Mouse (Mus musculus) embryonic facial prominence, embryonic 11.5 days (tissue): ENCODE measurements around the gene Alyref. TPM values are rescaled to one million over a fixed set of nuclear protein-coding genes. Genes with fewer than 3 reads are reported as not detected.

ENCODE experiments used
- ATAC-seq: fragments of 200-750 bp; cut with Nextera tagmentation; replicated peaks from 2 replicates; pipeline ENCODE4 v1.8.0; 2017; ENCODE audit warnings: low read depth; ENCODE audit not compliant: insufficient number of reproducible peaks, low FRiP score, low TSS enrichment
- DNase-seq: peaks from one replicate; pipeline ENCODE4 v3.0.0-alpha.2; 2015; ENCODE audit warnings: low spot score
- H3K27ac ChIP-seq: fragments of 300-500 bp; sonication (generic); replicated peaks from 2 replicates; pipeline ENCODE4 v1.5.1; 2014; ENCODE audit warnings: mild to moderate bottlenecking, low read depth, low read length, control low read depth
- H3K27me3 ChIP-seq: fragments of 300-500 bp; sonication (generic); 2 replicates; pipeline ENCODE4 v1.6.1; 2014; ENCODE audit warnings: mild to moderate bottlenecking, low read length, moderate library complexity, mixed read lengths; ENCODE audit not compliant: control insufficient read depth, insufficient read depth
- H3K36me3 ChIP-seq: fragments of 300-500 bp; sonication (generic); replicated peaks from 2 replicates; pipeline ENCODE4 v1.6.1; 2014; ENCODE audit warnings: low read depth, mild to moderate bottlenecking, low read length, moderate library complexity, mixed read lengths; ENCODE audit not compliant: control insufficient read depth, insufficient read depth
- H3K4me1 ChIP-seq: fragments of 300-500 bp; sonication (generic); 2 replicates; pipeline ENCODE4 v1.6.1; 2014; ENCODE audit warnings: low read length, mixed read lengths; ENCODE audit not compliant: control insufficient read depth, insufficient read depth
- H3K4me2 ChIP-seq: fragments of 300-500 bp; sonication (generic); 2 replicates; pipeline ENCODE4 v1.6.1; 2014; ENCODE audit warnings: low read depth, mild to moderate bottlenecking, control low read depth, low read length, moderate library complexity
- H3K4me3 ChIP-seq: fragments of 300-500 bp; sonication (generic); 2 replicates; pipeline ENCODE4 v1.5.1; 2014; ENCODE audit warnings: low read depth, low read length, control low read depth
- H3K9ac ChIP-seq: fragments of 300-500 bp; sonication (generic); replicated peaks from 2 replicates; pipeline ENCODE4 v1.6.1; 2014; ENCODE audit warnings: mild to moderate bottlenecking, control low read depth, low read length
- H3K9me3 ChIP-seq: fragments of 300-500 bp; sonication (generic); replicated peaks from 2 replicates; pipeline ENCODE4 v1.6.1; 2016; ENCODE audit warnings: mild to moderate bottlenecking, low read length, inconsistent platforms, mixed read lengths; ENCODE audit not compliant: control insufficient read depth
- WGBS: fragments of 180-500 bp; shearing (Covaris S2); extraction: QIAGEN DNeasy Blood & Tissue Kit; methylation state at CpG from one replicate; pipeline ENCODE4 v1.1.7; 2014; 5-methylcytosine and 5-hydroxymethylcytosine counted together
- polyA plus RNA-seq: library from polyadenylated mRNA; unstranded; fragments of >200 nt; fragmentation: Nextera tagmentation; extraction: Ambion mirVana; gene quantifications from 2 replicates; pipeline ENCODE4 v1.2.1, GENCODE M21; 2014

Alyref gene
- polyA plus RNA-seq, 1 experiment from 2014 or later = 893 TPM

DNA sequence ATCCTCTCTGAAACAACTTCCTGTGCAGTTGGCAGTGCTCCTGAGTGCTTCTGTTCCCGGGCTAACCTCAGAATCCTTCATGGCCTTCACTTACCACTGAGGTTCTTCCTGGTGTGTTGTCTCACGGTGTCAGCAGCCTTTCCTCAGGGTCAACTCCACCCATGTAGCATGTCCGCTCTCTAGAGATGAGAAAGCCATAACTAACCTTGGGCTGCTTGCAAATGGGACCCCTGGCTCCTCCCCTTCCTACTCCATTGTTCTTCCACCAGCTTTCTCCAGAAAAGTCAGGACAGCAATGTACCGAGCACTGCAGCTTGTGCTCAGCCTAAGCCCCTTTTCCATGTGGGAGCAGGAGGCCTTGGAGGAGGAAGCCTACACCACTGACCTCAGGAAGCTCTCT lies 8.6 kb upstream of the Alyref start:
- no peak overlapping the region for H3K4me2 ChIP-seq
- peaks cover 5% of the 10 kb centered on the region for H3K4me1 ChIP-seq
- no peak overlapping the region for H3K27ac ChIP-seq
- no peak overlapping the region for H3K4me3 ChIP-seq
- H3K9ac ChIP-seq = no peak overlapping the region
- H3K27me3 ChIP-seq = peaks cover 3% of the 10 kb centered on the region; the same call in 1 of the 2 replicates
- no peak for DNase-seq
- WGBS = 78% methylated on average over 4 of the region's 4 CpGs
- no peaks in the 10 kb centered on the region; the same call in 1 of the 2 replicates for H3K36me3 ChIP-seq
- ATAC-seq = no peak
- no peaks in the 10 kb centered on the region for H3K9me3 ChIP-seq

DNA sequence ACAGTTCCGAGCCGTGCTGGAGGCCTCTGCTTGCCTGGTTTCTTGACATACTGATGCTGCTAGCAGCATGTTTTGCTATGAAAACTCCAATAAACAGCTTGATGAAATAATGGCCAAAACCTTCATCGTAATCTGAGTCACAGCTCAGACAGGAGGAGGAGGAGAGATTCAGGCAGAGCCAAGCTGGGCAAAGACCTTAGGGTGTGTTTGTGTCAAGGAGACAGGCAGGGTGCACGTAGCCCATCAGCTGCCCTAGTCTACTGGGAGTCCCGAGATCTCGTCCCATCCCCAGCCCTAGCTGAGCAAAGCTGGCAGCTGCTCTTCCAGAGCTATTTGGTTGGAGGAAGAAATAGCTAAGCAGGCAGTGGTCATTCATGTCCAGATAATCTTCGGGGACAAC lies 7.5 kb upstream of the Alyref start:
- no peaks in the 10 kb centered on the region for H3K9me3 ChIP-seq
- DNase-seq = no peak
- H3K4me1 ChIP-seq = peaks cover 5% of the 10 kb centered on the region
- H3K27me3 ChIP-seq = peaks cover 3% of the 10 kb centered on the region; the same call in 1 of the 2 replicates
- WGBS = 95% methylated on average over 7 of the region's 7 CpGs
- H3K27ac ChIP-seq = no peak overlapping the region
- H3K4me2 ChIP-seq = no peak overlapping the region
- no peak overlapping the region for H3K4me3 ChIP-seq
- H3K36me3 ChIP-seq = no peaks in the 10 kb centered on the region; the same call in 1 of the 2 replicates
- ATAC-seq = no peak
- H3K9ac ChIP-seq = no peak overlapping the region

DNA sequence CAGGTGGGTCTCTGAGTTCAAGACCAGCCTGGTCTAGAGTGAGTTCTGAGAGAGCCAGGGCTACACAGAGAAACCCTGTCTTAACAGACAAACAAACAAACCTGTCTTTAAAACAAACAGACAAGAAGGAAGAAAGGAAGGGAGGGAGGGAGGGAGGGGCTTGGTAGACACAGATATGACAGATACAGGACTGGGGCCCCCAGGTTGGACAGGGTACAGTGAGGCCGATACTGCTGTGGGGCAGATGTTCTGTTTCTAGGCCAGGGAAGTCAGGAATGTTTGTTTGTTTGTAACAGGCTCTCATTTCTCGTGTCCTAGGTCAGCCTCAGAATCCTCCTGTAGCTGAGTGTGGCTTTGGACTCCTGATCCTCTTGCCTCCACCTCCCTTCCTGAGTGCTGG lies 5.4 kb upstream of the Alyref start:
- peaks cover 3% of the 10 kb centered on the region; the same call in 1 of the 2 replicates for H3K27me3 ChIP-seq
- 83% methylated on average over 2 of the region's 2 CpGs for WGBS

DNA sequence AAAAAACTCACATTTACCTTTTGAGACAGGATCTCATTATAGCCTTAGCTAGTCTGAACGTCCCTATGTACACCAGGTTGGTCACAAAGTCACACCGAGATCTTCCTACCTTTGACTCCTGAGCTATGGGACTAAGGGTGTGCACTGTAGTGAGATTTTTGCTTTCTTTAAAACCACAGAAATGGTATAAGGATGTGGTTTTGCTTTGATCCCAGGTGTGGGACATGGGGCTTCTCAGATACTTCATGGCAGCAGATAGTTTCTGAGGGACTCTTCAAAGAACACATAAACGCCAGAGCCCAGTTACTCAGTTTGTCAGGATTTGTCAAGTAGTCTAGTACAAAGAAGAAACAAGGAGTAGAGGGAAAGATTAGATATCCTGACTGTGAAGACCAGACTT lies 2.6 kb upstream of the Alyref start:
- Histone ChIP-seq H3K27me3 (no peaks in the 10 kb centered on the region), H3K36me3 (no peaks in the 10 kb centered on the region; the same call in none of the 2 replicates), H3K27ac (no peak overlapping the region), H3K4me1 (peaks cover 2% of the 10 kb centered on the region), H3K4me3 (no peak overlapping the region), H3K9ac (no peak overlapping the region), H3K9me3 (no peaks in the 10 kb centered on the region), H3K4me2 (no peak overlapping the region)
- WGBS = 94% methylated on average over 3 of the region's 3 CpGs
- DNase-seq = no peak
- no peak for ATAC-seq

More for the DNA sequence above, 5.4 kb upstream of the Alyref start:
- peaks cover 5% of the 10 kb centered on the region for H3K4me1 ChIP-seq
- H3K36me3 ChIP-seq = no peaks in the 10 kb centered on the region; the same call in 1 of the 2 replicates
- ATAC-seq = no peak
- no peak overlapping the region for H3K27ac ChIP-seq
- H3K9ac ChIP-seq = no peak overlapping the region
- H3K4me3 ChIP-seq = no peak overlapping the region
- no peak for DNase-seq
- H3K9me3 ChIP-seq = no peaks in the 10 kb centered on the region
- no peak overlapping the region for H3K4me2 ChIP-seq

DNA sequence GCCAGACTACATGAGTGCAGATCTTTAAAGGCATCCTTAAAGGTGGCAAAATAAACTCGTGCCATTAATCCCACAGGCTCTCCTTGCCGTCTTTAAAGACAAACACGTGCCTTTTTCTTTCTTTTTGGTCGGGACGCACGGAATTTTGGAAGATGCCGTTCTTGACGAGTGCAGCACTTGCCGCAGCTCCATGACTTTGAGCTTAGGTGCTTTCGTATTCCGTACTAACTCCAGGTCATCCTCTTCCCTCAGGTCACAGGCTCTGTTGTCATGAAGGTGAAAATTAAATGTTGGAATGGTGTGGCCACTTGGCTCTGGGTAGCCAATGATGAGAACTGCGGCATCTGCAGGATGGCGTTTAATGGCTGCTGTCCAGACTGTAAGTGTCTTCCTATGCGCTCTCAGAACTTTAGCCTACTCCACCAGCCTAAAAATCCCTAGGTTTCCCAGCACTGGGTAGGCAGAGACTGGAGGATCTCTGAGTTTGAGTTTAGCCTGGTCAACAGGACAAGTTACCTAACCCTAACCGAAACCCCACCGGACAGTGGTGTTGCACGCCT lies 905 bp upstream of the Alyref start:
- DNase-seq (no peak), ATAC-seq (no peak)
- Histone ChIP-seq H3K4me2 (peak overlapping the region; percentile 94), H3K36me3 (peaks cover 6% of the 10 kb centered on the region), H3K9ac (peak overlapping the region; percentile 61), H3K4me1 (peaks cover 2% of the 10 kb centered on the region), H3K27ac (peak overlapping the region; percentile 38; the same call in 1 of the 2 replicates), H3K27me3 (no peaks in the 10 kb centered on the region), H3K4me3 (peak overlapping the region; percentile 99), H3K9me3 (no peaks in the 10 kb centered on the region)
- WGBS = 50% methylated on average over 17 of the region's 17 CpGs

DNA sequence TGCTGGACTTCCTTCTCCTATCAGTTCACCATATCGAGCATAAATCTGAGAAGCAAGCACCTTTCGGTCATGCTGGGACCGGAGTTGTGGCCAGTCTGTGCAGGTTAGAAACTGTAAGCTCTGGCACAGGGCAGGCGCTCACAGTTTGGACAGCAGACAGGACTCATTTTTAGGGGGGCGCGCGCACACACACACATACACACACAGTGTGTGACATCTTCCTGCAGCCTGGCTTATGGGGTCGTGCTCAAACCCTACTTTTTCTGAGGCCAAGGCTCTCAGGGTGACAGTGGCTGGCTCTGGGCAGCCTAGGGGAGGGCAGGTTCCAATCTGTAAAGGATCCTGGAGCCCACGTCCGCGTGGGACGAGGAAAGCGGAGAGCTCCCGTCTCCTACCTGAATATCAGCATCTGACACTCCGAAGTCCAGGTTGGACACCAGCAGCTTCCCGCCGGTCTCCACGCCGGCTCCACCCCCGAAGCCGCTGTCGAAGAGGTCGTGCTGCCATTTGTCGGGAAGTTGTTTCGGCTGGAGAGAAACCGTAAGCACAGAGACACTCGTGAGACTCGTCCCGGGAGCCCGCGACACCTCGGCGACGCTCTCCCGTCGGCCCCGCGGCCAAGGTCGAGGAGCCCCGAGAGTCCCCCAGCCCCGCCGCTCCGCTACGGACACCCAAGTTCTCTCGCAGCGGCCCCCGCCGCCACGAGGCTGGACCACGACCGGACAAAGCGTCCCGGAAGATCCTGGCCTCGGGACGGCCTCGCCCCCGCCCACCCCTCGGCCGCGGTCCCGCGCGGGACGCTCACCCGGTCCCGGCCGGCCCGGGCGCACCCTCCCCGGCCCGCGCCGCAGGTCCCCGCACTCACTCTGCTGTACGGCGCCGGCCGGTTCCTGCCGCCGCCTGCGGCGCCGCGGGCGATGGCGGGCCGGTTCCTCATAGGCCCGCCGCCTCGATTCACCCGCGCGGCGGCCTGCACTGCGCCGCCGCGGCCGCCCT lies 627 bp downstream of the Alyref start:
- H3K27ac ChIP-seq = peak overlapping the region; percentile 87
- H3K27me3 ChIP-seq = no peaks in the 10 kb centered on the region
- ATAC-seq = peak; percentile 61
- WGBS = 6% methylated on average over 69 of the region's 99 CpGs
- no peaks in the 10 kb centered on the region for H3K9me3 ChIP-seq
- peak overlapping the region; percentile 94 for H3K4me2 ChIP-seq
- peaks cover 2% of the 10 kb centered on the region for H3K4me1 ChIP-seq
- peak overlapping the region; percentile 99 for H3K9ac ChIP-seq
- H3K4me3 ChIP-seq = peak overlapping the region; percentile 99
- H3K36me3 ChIP-seq = peaks cover 6% of the 10 kb centered on the region
- DNase-seq = no peak

DNA sequence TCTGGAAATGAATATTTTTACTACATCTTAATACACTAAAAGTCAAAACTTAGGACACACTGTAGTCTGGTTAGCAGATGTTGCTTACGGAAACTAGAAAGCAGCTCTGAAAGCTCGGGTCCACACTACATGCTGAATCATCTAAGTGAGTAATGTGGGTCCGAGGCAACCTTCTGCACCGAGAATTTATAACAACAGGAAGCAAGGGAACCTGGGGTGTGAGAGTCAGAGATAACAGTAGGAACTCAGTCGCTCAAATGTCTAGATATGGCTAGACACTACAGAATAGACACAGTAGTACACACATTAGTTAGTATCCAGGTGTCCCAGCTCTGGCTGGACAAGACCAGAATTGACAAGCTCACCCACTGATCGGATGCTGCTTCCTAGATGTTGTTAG lies 9.6 kb downstream of the Alyref start:
- H3K4me3 ChIP-seq = no peak overlapping the region
- H3K9me3 ChIP-seq = peaks cover 3% of the 10 kb centered on the region
- H3K36me3 ChIP-seq = peaks cover 14% of the 10 kb centered on the region
- DNase-seq (no peak), ATAC-seq (no peak)
- no peak overlapping the region for H3K9ac ChIP-seq
- no peaks in the 10 kb centered on the region for H3K27me3 ChIP-seq
- no peak overlapping the region for H3K27ac ChIP-seq
- H3K4me2 ChIP-seq = no peak overlapping the region
- no peaks in the 10 kb centered on the region for H3K4me1 ChIP-seq
- WGBS = 95% methylated on average over 6 of the region's 6 CpGs

DNA sequence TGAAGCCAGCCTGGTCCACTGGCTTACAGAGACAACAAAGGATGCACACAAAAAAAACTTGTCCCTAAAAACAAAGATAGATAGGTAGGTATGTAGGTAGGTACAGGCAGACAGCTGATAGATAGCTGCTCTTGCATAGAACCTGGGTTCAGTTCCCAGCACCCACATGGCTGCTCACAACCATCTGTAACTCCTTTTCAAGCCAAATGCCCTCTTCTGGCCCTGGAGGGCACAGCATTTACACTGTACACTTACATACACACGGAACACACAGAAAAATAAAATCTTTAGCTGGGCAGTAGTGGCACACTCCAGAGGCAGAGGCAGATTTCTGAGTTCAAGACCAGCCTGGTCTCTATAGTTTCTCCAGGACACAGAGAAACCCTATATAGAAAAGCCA lies 14.2 kb downstream of the Alyref start:
- H3K36me3 ChIP-seq = peaks cover 14% of the 10 kb centered on the region
- H3K27me3 ChIP-seq = no peaks in the 10 kb centered on the region
- no peak overlapping the region for H3K4me2 ChIP-seq
- peaks cover 13% of the 10 kb centered on the region for H3K4me1 ChIP-seq
- WGBS = 93% methylated on average over 1 of the region's 1 CpGs
- ATAC-seq (no peak), DNase-seq (no peak)
- peaks cover 3% of the 10 kb centered on the region for H3K9me3 ChIP-seq
- no peak overlapping the region for H3K4me3 ChIP-seq
- no peak overlapping the region for H3K27ac ChIP-seq
- H3K9ac ChIP-seq = no peak overlapping the region
